ENCODE assay signal across 8 mouse cellular contexts in the genomic region with DNA sequence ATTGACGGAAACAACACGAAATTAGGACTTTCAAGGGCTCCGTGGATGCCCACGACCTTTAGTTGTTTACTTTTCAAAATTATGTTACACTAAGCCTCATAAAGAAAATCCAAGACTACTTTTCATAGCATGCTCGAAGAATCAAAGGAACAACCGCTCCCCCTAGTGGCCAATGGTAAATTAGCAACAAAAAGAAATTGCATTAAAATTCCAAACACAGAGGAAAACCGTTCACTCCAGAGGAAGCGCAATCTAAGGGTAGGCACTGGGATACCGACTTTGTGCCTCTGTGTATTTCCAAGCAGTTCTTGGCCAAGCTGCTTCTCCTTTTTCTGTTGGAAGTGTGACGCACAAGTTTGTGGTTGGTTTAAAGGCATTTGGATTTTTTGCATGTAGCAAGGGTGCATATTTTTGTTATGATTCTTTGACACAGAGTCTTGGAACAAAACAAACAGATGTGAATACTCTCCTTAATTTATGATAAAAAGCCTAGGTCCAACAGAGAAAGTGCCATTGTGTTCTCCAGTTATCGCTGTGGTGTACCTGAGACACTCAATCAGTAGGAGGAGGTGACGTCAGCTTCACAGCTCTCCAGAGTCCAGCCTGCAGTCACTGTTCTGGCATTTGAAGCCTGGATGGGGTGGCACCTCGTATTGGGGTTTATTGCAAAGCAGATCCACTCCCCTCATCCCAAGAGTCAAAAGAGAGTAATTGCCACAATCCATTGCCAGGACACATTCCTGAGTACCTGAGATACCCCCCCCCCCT.
DNase-seq lines count a peak whose midpoint lies in the region; ATAC-seq and TF ChIP-seq lines count a peak whose summit lies in the region.

No protein-coding gene starts in this region.

- ATAC-seq in intestine, postnatal 0 days = no peak

- no peaks in the 10 kb centered on the region for H3K9me3 ChIP-seq in forebrain, embryonic 10.5 days
- H3K9me3 ChIP-seq in intestine, postnatal 0 days (ENCODE audit: control insufficient read depth) = no peaks in the 10 kb centered on the region

- no peak overlapping the region for H3K4me2 ChIP-seq in intestine, postnatal 0 days (replicated peaks; ENCODE audit: low read depth)

- H3K9ac ChIP-seq in intestine, postnatal 0 days (ENCODE audit: low read depth, low read length) = no peak overlapping the region

- H3K27ac ChIP-seq in forebrain, embryonic 10.5 days = no peak overlapping the region
- no peak overlapping the region for H3K27ac ChIP-seq in intestine, postnatal 0 days (ENCODE audit: low read depth, low read length)

- DNase-seq in gastrocnemius, adult 18-20 months (ENCODE audit: low spot score) = peak; percentile 64
- DNase-seq in gastrocnemius, postnatal 25 days = no peak
- peak; percentile 16 to 21 for DNase-seq in urinary bladder, postnatal 36 days (ENCODE audit: low spot score in 2 of 2)
- DNase-seq in urinary bladder, postnatal 10 days (ENCODE audit: low spot score) = no peak
- peak; percentile 40 for DNase-seq in forebrain, embryonic 10.5 days (ENCODE audit: extremely low spot score, low spot score)
- peak; percentile 45 for DNase-seq in lung, postnatal 25 days (ENCODE audit: low spot score)
- peak; percentile 57 for DNase-seq in testis, postnatal 10 days (ENCODE audit: low spot score)

- peaks cover 26% of the 10 kb centered on the region for H3K4me1 ChIP-seq in forebrain, embryonic 10.5 days
- no peaks in the 10 kb centered on the region for H3K4me1 ChIP-seq in intestine, postnatal 0 days (replicated peaks; ENCODE audit: control insufficient read depth, insufficient read depth, low read length)

- H3K4me3 ChIP-seq in forebrain, embryonic 10.5 days = no peak overlapping the region
- H3K4me3 ChIP-seq in intestine, postnatal 0 days (ENCODE audit: low read depth, low read length) = no peak overlapping the region

- H3K36me3 ChIP-seq in forebrain, embryonic 10.5 days (replicated peaks) = no peaks in the 10 kb centered on the region
- H3K36me3 ChIP-seq in intestine, postnatal 0 days (ENCODE audit: control insufficient read depth, insufficient read depth) = no peaks in the 10 kb centered on the region

- peak; percentile 87 for TF ChIP-seq CTCF in intestine, postnatal 0 days (IDR thresholded peaks at IDR 0.05; ENCODE audit: low read depth)

- H3K27me3 ChIP-seq in forebrain, embryonic 10.5 days (ENCODE audit: poor library complexity, severe bottlenecking) = no peaks in the 10 kb centered on the region
- H3K27me3 ChIP-seq in intestine, postnatal 0 days (replicated peaks; ENCODE audit: control insufficient read depth, insufficient read depth, low read length) = no peaks in the 10 kb centered on the region

- WGBS in forebrain, embryonic 10.5 days = 29% methylated on average over 13 of the region's 13 CpGs
- 18% methylated on average over 13 of the region's 13 CpGs for WGBS in intestine, postnatal 0 days

Comparison
In these comparisons a context has a peak if more than half of its experiments do, and no peak if none do; other contexts are left out.
1. DNase-seq: peak in gastrocnemius, adult 18-20 months (single experiment), urinary bladder, postnatal 36 days (2 of 2), forebrain, embryonic 10.5 days (single experiment), lung, postnatal 25 days (single experiment) and testis, postnatal 10 days (single experiment); none in gastrocnemius, postnatal 25 days (single experiment) and urinary bladder, postnatal 10 days (single experiment).